Mouse (Mus musculus) heart, embryonic 14.5 days (tissue): ENCODE results near the gene Lipe. TPM values are rescaled to one million over a fixed set of nuclear protein-coding genes. Genes with fewer than 3 reads are reported as not detected.
"Not testable (repeated sequence)": the region's sequence is repeated elsewhere in the genome, so short reads cannot be mapped to it uniquely, and the experiment has no call there.

ENCODE experiments used
- ATAC-seq: fragments of 200-750 bp; cut with Nextera tagmentation; 2 replicates; pipeline ENCODE4 v1.8.0; 2017; ENCODE audit warnings: low read depth, moderate TSS enrichment; ENCODE audit not compliant: insufficient number of reproducible peaks, insufficient read depth, low FRiP score
- H3K27ac ChIP-seq, 2 experiments: fragments of 200-500 bp in 1 of 2; fragments of 300-500 bp in 1 of 2; sonication (generic) in 1 of 2; replicated peaks in 1 of 2; 2 replicates each; pipeline ENCODE4 v1.5.1; 2012 to 2014; ENCODE audit warnings: low read depth in 2 of 2, low read length in 2 of 2, control low read depth in 1 of 2, mild to moderate bottlenecking in 1 of 2, mixed read lengths in 1 of 2; ENCODE audit not compliant: control insufficient read depth in 1 of 2, insufficient read depth in 1 of 2
- H3K27me3 ChIP-seq: fragments of 300-500 bp; sonication (generic); 2 replicates; pipeline ENCODE4 v1.6.1; 2014; ENCODE audit warnings: mild to moderate bottlenecking, low read length, control low read depth; ENCODE audit not compliant: control insufficient read depth, insufficient read depth
- H3K36me3 ChIP-seq: fragments of 300-500 bp; sonication (generic); 2 replicates; pipeline ENCODE4 v1.6.1; 2014; ENCODE audit warnings: mild to moderate bottlenecking, control low read depth, low read length, mixed read lengths; ENCODE audit not compliant: control insufficient read depth, insufficient read depth
- H3K4me1 ChIP-seq, 2 experiments: fragments of 200-500 bp in 1 of 2; fragments of 300-500 bp in 1 of 2; sonication (generic) in 1 of 2; 2 replicates each; pipeline ENCODE4 v1.6.1; 2012 to 2014; ENCODE audit warnings: low read length in 2 of 2, control low read depth in 1 of 2, mixed read lengths in 1 of 2; ENCODE audit not compliant: control insufficient read depth in 2 of 2, insufficient read depth in 2 of 2
- H3K4me2 ChIP-seq: fragments of 300-500 bp; sonication (generic); 2 replicates; pipeline ENCODE4 v1.6.1; 2014; ENCODE audit warnings: mild to moderate bottlenecking, low read length
- H3K4me3 ChIP-seq, 2 experiments: fragments of 200-500 bp in 1 of 2; fragments of 300-500 bp in 1 of 2; sonication (generic) in 1 of 2; 2 replicates each; pipeline ENCODE4 v1.5.1; 2012 to 2014; ENCODE audit warnings: low read length in 2 of 2, mild to moderate bottlenecking in 2 of 2, control low read depth in 1 of 2, low read depth in 1 of 2, moderate library complexity in 1 of 2; ENCODE audit not compliant: control insufficient read depth in 1 of 2, insufficient read depth in 1 of 2
- H3K9ac ChIP-seq: fragments of 300-500 bp; sonication (generic); 2 replicates; pipeline ENCODE4 v1.6.1; 2014; ENCODE audit warnings: mild to moderate bottlenecking, low read length
- H3K9me3 ChIP-seq: fragments of 300-500 bp; sonication (generic); 2 replicates; pipeline ENCODE4 v1.6.1; 2016; ENCODE audit warnings: low read length, control low read depth; ENCODE audit not compliant: control insufficient read depth
- WGBS: fragments of 180-500 bp; shearing (Covaris S2); extraction: QIAGEN DNeasy Blood & Tissue Kit; methylation state at CpG from one replicate; pipeline ENCODE4 v1.1.7; 2014; 5-methylcytosine and 5-hydroxymethylcytosine counted together
- polyA plus RNA-seq: library from polyadenylated mRNA; unstranded; fragments of >200 nt; fragmentation: Nextera tagmentation; extraction: Ambion mirVana; gene quantifications from 2 replicates; pipeline ENCODE4 v1.2.1, GENCODE M21; 2014

Gene Lipe
- polyA plus RNA-seq, 1 experiment from 2014 or later, result 3.6 TPM

DNA sequence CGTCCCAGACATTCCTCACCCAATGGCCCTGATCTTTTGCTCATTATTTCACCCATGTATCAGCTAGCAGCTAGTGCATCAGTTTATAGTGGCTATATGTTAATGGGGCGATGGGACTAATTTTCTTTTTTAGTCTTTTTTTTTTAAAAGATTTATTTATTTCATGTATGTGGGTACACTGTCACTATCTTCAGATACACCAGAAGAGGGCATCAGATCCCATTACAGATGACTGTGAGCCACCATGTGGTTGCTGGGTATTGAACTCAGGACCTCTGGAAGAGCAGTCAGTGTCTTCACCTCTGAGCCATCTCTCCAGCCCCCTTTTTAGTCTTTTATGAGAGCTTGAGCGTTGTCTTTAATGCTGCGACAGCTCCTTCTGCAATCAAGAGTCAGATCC lies 27.9 kb upstream of the Lipe start:
- 83% methylated on average over 4 of the region's 4 CpGs for WGBS

GRCm38 (mm10) chr7:25424429-25424828 lies 25.9 kb upstream of the Lipe start:
- no peak overlapping the region for H3K9ac ChIP-seq
- peaks cover 20% of the 10 kb centered on the region for H3K27me3 ChIP-seq
- no peak overlapping the region for H3K27ac ChIP-seq
- no peak overlapping the region for H3K4me2 ChIP-seq
- no peak overlapping the region for H3K4me3 ChIP-seq
- no peak for ATAC-seq
- H3K9me3 ChIP-seq, result no peaks in the 10 kb centered on the region
- 31% methylated on average over 4 of the region's 4 CpGs for WGBS
- no peaks in the 10 kb centered on the region for H3K36me3 ChIP-seq
- no peaks in the 10 kb centered on the region for H3K4me1 ChIP-seq

More for the DNA sequence above, 27.9 kb upstream of the Lipe start:
- ATAC-seq, H3K36me3 ChIP-seq, H3K4me2 ChIP-seq, H3K4me3 ChIP-seq, H3K9me3 ChIP-seq, H3K4me1 ChIP-seq, H3K9ac ChIP-seq, H3K27ac ChIP-seq: not testable (repeated sequence)
- peaks cover 20% of the 10 kb centered on the region for H3K27me3 ChIP-seq

DNA sequence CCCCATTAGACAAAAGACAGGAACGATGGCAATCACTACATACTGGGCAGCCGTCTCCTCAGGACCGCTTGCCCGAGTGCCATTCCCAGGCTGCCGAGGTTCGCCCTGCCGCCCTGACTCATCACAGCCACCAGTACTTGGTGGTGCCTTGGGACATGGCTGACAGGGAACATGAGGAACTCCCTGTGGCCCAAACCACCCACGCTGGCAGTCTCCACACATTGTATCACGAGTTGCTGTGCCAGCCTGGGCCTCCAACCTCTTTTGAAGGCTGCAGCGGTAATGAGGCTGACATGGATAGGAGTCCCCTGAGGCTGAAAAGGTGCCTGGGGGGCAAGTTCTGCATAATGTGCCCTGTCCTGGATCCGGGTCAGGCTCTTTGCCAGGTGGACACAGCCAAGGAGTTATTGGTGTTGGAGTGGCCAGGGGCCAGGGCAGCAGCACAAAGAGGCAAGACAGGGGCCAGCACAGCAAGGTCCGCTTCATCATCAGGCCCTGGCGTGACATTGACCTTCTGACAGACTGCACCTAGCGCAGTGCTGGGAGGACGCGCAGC lies 23.9 kb upstream of the Lipe start:
- Histone ChIP-seq H3K4me2 (no peak overlapping the region), H3K36me3 (no peaks in the 10 kb centered on the region), H3K9me3 (no peaks in the 10 kb centered on the region), H3K27me3 (peaks cover 20% of the 10 kb centered on the region), H3K4me3 (no peak overlapping the region), H3K4me1 (no peaks in the 10 kb centered on the region), H3K27ac (no peak overlapping the region), H3K9ac (no peak overlapping the region)
- ATAC-seq, result no peak
- WGBS, result 60% methylated on average over 16 of the region's 16 CpGs

- Histone ChIP-seq H3K27me3 (peaks cover 20% of the 10 kb centered on the region), H3K27ac (no peak overlapping the region), H3K4me2 (no peak overlapping the region), H3K4me1 (no peaks in the 10 kb centered on the region), H3K9ac (no peak overlapping the region), H3K36me3 (no peaks in the 10 kb centered on the region), H3K4me3 (no peak overlapping the region), H3K9me3 (no peaks in the 10 kb centered on the region)
- 81% methylated on average over 4 of the region's 4 CpGs for WGBS
- no peak for ATAC-seq
Measured at GRCm38 (mm10) chr7:25419943-25420342, 21.4 kb upstream of the Lipe start.

GRCm38 (mm10) chr7:25419536-25419935 lies 21.0 kb upstream of the Lipe start:
- H3K9ac ChIP-seq, result no peak overlapping the region
- peaks cover 20% of the 10 kb centered on the region for H3K27me3 ChIP-seq
- 73% methylated on average over 8 of the region's 8 CpGs for WGBS
- H3K4me1 ChIP-seq, result no peaks in the 10 kb centered on the region
- H3K9me3 ChIP-seq, result no peaks in the 10 kb centered on the region
- no peak for ATAC-seq
- H3K4me2 ChIP-seq, result no peak overlapping the region
- H3K4me3 ChIP-seq, result no peak overlapping the region
- H3K27ac ChIP-seq, result no peak overlapping the region
- H3K36me3 ChIP-seq, result no peaks in the 10 kb centered on the region

GRCm38 (mm10) chr7:25417597-25417996 lies 19.1 kb upstream of the Lipe start:
- Histone ChIP-seq H3K9ac (no peak overlapping the region), H3K27me3 (peaks cover 10% of the 10 kb centered on the region), H3K9me3 (no peaks in the 10 kb centered on the region), H3K4me3 (no peak overlapping the region), H3K27ac (no peak overlapping the region), H3K4me2 (no peak overlapping the region), H3K36me3 (no peaks in the 10 kb centered on the region), H3K4me1 (no peaks in the 10 kb centered on the region)
- ATAC-seq, result no peak
- WGBS, result 40% methylated on average over 1 of the region's 1 CpGs

DNA sequence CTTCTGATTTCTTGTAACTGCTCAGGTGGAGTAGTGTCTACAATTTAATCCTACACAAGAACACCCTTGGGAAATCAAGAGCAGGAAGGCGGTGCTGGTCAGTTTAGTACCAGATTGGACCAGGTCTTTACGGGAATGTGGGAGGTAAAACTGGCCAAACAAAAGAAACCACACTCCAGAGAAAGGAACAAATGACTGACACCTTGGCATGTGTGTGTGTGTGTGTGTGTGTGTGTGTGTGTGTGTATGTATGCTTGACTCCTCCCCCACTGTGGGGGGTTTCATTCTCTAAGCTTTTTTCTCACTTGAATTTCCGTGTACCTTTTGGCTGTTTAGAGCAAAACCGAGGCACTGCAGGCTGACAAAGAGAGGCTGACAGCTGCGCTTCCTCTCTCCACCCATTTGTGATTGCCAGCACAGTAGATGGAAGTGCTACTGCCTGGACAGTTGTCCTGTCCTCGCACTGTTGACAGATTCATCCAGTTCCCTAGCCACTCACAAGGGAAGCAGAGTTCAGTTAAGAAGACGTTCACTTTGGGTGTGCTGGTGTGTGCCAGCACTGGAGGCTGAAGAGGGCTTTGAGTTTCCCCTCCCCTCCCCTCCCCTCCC lies 14.4 kb upstream of the Lipe start, which contains the start of gene Cxcl17:
TSS of gene Cxcl17 (minus strand) at position 54 of the 609 bp plus-strand sequence.
- Histone ChIP-seq H3K4me1 (no peaks in the 10 kb centered on the region), H3K36me3 (no peaks in the 10 kb centered on the region), H3K4me3 (no peak within 1 kb of the TSS), H3K9me3 (no peaks in the 10 kb centered on the region), H3K27me3 (no peaks in the 10 kb centered on the region), H3K27ac (no peak within 1 kb of the TSS), H3K4me2 (no peak within 1 kb of the TSS), H3K9ac (no peak within 1 kb of the TSS)
- 41% methylated on average over 7 of the region's 7 CpGs for WGBS
- ATAC-seq, result no peak

GRCm38 (mm10) chr7:25411861-25412260 lies 13.4 kb upstream of the Lipe start:
- Histone ChIP-seq H3K9ac (no peak overlapping the region), H3K4me2 (no peak overlapping the region), H3K4me1 (no peaks in the 10 kb centered on the region), H3K36me3 (no peaks in the 10 kb centered on the region), H3K4me3 (no peak overlapping the region), H3K27me3 (no peaks in the 10 kb centered on the region), H3K27ac (no peak overlapping the region), H3K9me3 (no peaks in the 10 kb centered on the region)
- no peak for ATAC-seq
- WGBS, result 74% methylated on average over 3 of the region's 3 CpGs
